Mouse (Mus musculus) erythroblast, adult 5-6 weeks (primary cell): ENCODE results near the gene Scmh1. TPM values are rescaled to one million over a fixed set of nuclear protein-coding genes. Genes with fewer than 3 reads are reported as not detected.

ENCODE experiments used
- ATAC-seq: replicated peaks from 2 replicates; pipeline ENCODE4 v1.8.0; 2016; ENCODE audit warnings: moderate number of reproducible peaks, mild to moderate bottlenecking, moderate TSS enrichment, inconsistent platforms; ENCODE audit not compliant: poor library complexity, low FRiP score, severe bottlenecking
- total RNA-seq, 2 experiments: library from RNA; stranded (forward) in 1 of 2; stranded (reverse) in 1 of 2; fragments of 150-400 nt in 1 of 2; fragments of 200-764, 138-1000 nt in 1 of 2; gene quantifications; 2 replicates each; pipeline versions ENCODE4 v1.2.3 to v1.2.4; 2015 to 2017; ENCODE audit warnings: low replicate concordance in 2 of 2

Gene Scmh1
- total RNA-seq, 2 experiments from 2014 or later: 3.2 to 7.3 TPM

DNA sequence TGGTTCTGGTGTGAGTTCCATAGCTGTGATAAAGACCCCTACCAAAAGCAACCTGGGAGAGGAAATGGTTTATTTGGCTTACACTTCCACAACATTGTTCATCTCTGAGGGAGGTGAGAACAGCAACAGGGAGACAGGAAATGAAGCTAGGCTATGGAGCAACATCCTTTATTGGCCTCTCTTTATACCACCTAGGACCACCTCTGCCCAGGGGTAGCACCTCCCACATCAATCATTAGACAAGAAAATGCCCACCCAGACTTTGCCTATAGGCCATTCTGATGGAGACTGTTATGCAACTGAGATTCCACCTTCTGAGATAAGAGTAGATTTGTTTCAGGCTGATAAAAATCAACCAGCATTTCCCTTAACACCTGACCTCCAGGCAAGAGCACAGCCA, 834 bp upstream of the Scmh1 start:
- ATAC-seq: no peak

DNA sequence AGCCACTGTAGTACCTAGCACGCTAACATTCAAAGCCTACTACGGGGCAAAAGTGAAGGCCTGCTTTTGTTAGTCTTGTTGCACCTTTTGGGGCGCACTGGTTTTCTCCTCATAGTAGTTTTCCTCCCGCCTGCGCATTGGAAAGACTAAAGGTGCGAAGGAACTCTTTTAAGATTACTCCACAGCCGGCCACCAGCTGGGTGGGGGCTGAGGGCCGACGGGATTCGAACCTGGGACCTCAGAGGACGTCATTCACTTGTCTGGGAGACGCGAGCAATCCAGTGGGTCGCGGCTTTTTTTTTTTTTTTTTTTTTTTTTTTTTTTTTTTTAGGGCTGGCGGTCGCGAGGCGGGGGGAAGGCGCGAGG, 320 bp upstream of the Scmh1 start:
- ATAC-seq: peak; percentile 27; the same call in 1 of the 2 replicates

DNA sequence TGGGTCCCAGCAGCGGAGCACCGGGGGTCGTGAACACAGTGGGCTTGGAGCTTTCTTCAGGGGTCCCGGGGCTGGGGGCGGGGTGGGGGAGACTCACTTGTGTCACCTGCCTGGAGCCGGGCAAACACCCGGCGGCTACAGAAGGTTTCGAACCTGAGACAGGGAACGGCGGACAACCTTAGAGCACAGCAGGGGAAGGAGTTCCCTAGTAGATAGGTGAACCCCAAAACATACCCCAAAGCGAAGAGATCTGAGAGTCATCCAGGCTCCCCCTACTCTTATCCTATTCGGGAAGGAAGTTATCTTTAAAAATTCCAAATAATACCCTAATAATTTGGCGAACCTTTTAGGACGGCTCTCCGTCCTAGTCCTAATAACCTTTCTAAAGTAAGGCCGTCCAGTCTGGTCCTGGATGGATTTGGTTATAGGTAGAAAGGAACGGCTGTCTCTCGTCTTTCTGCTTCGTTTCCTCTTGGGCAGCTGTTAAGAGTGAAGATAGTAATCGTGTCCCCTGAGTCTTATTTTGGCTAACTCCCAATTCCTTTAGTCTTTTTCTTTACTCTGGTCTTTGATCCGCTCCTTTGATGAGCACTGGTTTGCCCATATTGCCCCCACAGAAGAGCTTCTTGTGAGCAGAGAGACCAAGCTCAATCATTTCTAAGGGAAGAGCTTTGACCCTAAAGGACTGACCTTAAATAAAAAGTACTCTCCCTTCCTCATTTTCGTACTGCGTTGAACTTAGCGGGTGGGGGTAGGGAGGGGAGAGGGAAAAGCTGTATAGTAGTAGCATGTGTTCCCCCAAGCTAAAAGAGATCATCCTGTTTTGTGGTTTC, 941 bp downstream of the Scmh1 start:
- no peak; the same call in 1 of the 2 replicates for ATAC-seq

DNA sequence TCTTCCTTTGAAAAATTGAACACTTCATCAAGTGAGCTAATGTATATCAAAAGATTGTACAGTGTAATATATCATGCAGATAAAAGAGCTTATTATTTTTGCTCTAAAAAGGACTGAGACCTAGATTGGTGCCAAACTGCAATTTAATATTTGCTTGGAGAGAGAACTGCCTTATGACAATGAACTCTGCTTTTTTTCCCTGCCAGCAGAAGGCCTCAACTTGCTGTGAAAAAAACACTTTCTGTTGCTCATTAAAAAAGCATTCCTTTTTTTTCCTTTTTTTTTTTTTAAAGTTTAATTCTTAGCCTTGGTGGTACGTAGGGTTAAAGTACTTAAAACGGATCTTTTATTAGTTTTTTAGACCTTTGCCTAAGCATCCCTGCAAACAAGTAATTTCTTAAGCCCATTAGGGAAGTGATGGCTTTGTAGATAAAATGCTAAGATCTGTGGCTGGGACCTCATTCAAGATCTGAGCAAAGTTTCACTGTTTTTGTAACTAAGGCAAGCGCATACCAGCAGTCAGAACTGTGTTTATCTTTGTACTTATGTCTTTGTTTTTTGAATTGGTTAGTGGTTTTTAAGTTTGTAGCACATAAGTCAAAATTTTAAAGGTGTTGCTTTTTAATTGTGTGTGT, 1.7 kb downstream of the Scmh1 start:
- no peak for ATAC-seq

DNA sequence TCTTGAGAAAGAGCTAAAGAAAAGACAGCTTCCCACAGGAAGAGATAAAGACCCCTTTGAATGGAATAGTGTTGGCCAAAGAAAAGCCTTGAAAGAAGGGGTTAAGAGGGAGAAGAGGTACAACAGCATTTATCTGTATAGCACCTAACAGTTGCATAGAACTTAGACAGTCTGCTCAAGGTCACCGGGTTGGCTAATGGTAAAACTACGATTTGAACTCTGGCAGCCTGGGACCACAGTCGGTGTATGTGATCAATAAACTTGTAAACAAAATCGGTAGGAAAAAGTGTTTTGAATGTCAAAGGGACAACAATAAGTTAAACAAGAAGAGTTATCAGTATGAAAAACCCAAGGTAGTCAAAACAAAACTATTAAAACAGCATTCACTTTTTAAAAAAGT, 13.0 kb downstream of the Scmh1 start:
- no peak for ATAC-seq

DNA sequence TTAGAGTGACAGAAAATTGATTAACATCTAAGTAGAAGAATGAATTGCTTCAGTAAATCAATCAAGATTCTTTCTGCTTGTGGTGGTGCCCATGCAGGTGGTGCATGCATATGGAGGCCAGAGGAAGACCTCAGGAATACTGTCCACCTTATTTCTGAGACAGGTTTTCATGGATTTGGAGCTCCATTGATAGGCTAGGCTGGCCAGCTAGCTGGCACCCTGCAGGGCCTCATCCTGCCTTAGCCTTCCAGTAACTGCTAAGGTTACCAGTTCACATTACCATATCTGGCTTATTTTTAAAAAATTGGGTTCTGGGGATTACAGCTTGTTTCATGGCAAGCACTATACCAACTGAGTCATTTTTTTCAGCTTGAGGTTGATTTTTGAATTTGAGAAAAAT, 15.1 kb downstream of the Scmh1 start:
- ATAC-seq: no peak

DNA sequence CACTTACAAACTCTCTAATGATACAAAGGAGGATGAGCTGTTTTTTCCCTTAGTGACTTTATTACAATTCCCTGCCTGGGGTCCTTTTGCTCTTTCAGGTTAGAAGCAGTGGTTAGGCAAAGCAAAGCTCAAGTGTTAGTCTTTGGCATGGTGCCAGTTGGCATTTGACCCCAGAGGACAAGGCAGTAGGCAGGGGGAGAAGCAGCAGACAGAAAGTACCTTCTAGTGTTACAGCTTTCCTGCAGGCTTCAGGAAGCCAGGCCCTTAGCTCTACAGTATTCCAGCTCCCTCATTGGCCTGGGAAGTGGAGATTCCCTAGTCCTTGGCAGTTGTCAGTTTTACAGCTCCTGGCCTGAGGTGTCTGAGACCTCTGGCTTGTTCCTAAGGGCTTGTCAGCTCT, 15.6 kb downstream of the Scmh1 start:
- ATAC-seq: no peak

DNA sequence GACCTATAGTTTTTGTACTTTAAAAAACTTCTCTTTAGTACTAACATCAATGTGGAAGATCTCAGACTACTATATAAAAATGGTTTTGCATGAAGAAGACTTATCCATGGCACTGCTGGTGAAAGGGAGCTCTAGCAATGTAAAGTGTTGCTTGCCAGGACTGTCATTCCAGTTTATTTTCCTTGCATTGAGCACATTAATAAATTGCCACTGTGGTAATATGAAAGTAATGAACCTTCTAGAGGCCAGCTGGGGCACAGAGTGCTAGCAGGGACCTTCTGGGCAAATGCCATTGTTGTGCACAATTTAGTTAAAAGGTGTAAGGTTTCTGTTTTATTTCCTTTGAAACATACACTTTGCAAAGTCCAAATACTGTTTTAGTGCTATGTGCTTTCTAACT, 25.5 kb downstream of the Scmh1 start:
- ATAC-seq: no peak

DNA sequence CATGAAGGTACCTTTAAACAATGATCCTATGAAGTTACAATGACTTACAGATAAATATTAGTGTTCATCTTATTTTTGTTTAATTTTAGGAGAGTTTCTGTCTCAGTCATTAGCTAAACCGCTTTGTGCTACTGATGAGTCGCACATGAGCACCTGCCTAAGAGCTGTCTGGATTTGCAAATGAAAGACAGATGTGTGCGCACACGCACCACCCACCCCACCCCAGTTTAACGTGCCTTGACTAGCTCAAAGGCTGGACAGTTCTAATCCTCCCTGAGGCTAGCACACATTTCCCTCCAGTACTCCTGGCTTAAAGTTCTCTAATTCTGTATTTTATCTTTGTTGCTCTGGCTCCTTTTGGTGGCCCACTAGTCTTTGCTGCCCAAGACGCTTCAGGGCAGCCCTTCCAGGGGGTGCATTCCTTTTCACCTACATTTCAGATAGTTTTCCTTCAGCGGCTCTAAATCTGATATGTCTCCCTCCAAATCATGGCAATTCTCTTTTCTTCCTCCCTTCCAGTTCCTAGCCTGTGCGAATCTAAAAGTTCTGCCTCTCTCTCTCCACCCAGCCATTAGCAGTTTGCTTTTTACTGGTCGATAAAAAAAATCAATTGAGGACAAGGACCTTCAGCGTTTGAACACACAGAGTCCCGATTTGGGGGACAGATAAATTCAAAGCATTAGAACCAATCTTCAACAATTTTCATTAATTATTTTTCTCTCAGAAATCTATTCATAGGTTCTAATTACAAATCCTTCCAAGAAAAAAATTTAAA, 27.7 kb downstream of the Scmh1 start:
- no peak for ATAC-seq

DNA sequence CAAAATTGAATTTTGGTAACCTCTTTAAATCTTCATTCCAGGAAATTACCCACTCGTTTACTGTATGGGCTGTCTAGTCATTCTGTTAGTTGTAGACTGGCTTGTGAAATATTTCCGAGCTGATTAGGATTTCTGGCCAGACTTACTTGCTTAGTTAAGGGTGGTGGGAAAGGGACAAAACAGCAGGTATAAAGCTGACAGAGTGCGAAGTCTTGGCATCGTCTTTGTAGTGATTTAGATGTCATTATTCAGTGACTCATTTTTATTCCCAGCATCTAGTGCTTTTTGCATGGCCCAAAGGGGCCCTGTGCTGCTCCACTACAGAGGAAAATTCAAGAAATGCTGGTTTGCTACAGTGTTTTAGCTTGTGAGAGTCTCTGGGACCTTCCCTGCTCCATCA, 56.7 kb downstream of the Scmh1 start:
- ATAC-seq: no peak

DNA sequence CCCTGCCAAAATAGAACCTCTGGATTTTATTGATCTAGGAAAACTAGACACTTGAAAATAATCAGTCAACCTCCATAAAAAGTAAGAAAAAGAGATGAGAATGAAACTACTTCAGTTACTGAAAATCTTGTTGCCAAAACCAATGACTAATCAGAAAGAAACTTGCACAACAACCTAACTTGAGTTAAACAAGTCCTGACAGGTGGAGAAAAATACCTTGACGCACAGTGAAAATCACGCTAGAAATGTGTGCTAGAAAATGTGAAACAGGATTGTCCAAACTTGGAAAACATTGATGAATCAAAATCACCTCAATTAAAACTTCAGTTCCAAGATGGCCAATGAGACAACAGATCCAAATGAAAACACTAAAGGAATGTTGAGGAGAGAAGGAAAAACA, 67.9 kb downstream of the Scmh1 start:
- ATAC-seq: no peak

DNA sequence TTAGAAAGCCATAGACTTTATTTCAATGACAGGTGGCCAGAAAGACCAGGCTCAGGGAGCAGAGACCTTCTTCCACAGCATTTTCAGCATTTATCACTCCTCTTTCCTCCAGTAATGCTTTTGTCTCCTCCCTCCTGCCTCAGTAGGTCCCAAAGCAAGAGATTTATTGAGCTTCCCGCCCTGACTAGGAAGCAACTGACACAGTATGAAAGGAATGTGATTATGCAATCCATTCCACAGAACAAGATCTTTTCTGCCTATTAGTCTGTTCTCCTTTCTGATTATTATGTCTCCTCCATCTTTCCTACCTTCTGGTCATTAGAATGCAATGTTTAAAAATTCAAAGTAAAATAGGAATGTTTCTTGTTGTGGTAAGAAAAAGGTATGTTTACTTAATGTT, 82.6 kb downstream of the Scmh1 start:
- ATAC-seq: no peak

DNA sequence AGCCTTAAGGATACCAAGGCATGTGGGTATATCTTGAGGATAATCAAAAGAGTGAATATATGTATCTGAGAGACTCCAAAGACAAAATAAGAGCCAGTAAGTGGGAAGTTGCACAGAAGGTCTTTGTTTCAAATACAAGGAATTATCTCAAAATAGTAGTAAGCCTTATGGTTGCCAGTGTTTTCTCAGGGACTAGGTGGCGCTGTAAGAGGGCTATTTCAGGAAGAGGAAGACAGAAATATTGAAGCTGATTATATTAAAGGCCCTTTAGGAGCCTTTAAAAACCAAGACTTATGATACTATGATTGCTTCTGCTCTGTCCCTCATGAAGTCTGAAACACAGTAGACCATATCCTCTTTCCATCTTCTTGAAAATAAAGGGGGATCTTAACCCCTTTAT, 101.9 kb downstream of the Scmh1 start:
- no peak for ATAC-seq

DNA sequence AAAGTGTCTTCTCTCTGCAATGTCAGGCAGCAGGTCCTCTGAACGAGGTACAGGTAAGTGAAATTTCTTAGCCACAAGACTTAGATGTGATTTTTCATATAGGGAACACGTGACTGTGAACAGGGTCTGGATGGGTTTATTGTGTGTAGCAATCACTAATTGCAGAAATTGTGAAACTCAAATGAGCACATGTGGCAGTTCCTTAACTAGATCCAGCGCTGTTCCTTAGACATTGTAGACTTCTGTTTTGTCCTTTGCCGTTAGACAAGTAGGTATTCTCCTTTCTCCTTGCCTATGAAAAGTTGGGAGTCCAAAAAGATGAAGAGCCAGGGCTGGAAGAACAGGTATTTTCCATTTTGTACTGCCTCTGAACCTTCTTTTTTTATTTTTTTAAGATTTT, 106.1 kb downstream of the Scmh1 start:
- ATAC-seq: no peak

DNA sequence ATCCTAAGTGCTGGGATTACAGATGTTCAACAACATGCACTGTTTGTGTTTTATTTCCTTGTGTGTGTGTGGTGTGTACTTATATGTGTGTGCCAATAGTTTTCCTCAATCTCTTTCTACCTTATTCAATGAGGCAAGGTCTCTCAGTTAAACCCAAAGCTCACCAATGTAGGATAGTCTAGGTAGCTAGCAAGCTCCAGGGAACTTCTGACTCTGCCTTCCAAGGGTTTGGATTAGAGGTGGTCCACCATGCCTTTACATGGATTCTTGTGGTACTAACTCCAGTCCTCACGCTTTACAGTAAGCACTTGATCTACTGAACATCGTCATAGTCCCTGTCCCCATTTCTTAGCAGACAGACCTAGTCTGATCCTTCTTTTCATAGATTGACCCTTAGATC, 109.3 kb downstream of the Scmh1 start:
- ATAC-seq: no peak

DNA sequence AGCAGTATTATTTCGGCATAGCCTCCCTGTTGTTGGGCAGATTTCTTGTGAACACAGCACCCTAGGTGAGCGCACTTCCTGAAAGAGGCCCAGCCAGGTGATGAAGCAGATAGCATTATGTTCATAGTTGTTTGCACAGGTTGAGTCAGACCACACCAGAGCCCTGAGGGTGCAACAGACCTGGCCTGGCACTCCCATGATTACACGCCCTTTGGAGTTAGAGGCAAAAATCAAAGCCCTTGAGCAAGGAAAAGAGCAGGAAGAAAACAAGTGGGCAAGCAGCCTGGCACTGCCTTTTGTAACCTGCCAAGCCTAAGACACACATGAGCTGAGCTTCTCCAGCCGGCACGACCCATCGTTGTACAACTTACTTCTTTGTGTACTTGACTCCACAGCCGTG, 111.4 kb downstream of the Scmh1 start:
- no peak for ATAC-seq

DNA sequence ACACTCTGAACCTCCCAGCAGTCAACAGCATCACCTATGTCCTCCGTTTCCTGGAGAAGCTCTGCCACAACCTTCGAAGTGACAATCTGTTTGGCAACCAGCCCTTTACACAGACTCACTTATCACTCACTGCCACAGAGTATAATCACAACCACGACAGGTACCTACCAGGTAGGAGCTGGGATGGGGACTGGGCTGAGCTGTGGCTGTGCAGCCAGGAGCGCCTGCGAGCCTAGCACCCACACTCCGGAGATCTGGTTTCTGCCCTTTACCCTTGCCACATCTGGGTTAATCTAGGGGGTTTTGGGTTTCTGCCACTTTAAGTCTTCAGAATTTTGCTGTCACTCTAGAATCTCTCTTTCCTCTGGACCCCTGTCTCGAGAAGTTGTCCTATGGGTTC, 111.8 kb downstream of the Scmh1 start:
- ATAC-seq: no peak

DNA sequence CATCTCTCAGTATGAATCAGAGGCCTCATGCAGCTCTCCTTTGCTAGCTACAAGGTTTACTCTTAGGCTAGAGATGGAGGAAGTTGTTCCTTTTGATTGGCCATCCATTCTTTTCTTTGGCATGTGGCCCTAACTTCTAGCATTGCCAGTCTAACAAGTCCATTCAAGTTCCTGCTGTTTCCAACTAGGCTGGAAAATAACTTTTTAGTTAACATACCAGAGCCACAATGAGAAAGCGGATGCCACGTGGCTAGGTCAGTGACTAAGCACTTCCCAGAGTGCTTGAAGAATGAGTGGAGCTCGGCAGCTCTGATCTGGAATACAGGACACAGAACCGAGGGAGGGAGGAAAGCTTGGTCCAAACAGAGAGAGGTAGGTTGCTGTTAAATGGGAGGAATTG, 112.3 kb downstream of the Scmh1 start:
- no peak for ATAC-seq

DNA sequence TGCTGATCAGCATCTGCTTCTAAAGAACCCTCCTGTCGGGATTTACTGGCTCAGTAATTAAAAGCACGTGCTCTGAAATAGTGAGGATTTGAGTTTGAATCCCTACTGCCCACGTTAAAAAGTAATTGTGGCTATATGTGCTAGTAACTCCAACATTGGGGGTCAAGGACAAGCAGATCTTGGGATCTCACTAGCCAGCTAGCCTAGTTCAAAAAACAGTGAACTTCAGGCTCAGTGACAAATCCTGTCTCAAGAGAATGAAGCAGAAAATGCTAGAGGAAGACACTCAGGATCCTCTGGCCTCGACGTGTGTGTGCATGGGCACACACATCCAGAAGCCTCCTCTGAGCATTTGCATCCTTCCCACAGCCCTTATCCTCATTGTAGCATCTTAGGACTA, 116.7 kb downstream of the Scmh1 start:
- no peak for ATAC-seq

DNA sequence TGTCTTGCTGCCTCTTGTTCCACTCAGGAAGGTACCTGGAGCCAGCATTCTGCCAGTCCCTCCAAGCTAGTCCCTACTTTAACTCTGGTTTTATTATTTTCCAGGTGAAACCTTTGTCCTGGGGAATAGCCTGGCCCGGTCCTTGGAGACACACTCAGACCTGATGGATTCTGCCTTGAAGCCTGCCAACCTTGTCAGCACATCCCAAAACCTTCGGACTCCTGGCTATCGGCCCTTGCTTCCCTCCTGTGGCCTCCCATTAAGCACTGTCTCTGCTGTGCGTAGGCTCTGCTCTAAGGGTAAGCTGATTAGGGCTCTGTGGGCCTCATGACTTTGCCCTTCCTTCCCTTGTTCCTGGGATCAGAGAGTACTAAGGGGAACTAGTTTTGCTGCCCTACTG, 117.3 kb downstream of the Scmh1 start:
- no peak for ATAC-seq

DNA sequence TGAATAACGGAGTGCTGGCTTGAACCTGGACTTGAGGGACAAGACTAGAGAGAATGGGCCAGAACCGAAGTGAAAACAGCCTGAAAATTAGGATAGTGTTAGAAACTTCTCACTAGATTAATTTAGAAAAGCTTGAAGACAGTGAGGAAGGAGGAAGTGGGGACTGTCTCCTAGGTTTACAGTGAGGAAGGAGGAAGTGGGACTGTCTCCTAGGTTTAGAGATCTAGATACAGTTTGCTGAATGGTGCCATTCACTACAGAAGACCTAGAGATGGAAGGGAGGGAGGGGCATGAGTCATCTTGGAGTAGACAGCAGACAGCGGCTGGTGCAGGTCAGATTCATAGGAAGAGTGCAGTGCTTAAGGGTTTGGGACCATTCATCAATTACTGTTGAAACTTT, 118.0 kb downstream of the Scmh1 start:
- ATAC-seq: no peak
